8 mouse cellular contexts compared by ENCODE assay signal in genomic region chr12:85662896-85663295, GRCm38 (mm10). TPM values are rescaled to one million over a fixed set of nuclear protein-coding genes. Genes with fewer than 3 reads are reported as not detected.
DNase-seq lines count a peak whose midpoint lies in the region; ATAC-seq and TF ChIP-seq lines count a peak whose summit lies in the region.

No protein-coding gene starts in this region.

- no peak overlapping the region for H3K27ac ChIP-seq in kidney, embryonic 16.5 days (ENCODE audit: low read length)
- no peak overlapping the region for H3K27ac ChIP-seq in intestine, postnatal 0 days (ENCODE audit: low read depth, low read length)
- no peak overlapping the region for H3K27ac ChIP-seq in limb, embryonic 10.5 days
- H3K27ac ChIP-seq in midbrain, embryonic 15.5 days = no peak overlapping the region
- H3K27ac ChIP-seq in spleen, adult 2 months (ENCODE audit: insufficient read depth, low read length) = no peak overlapping the region

- H3K27me3 ChIP-seq in kidney, embryonic 16.5 days (ENCODE audit: insufficient read depth, low read length) = no peaks in the 10 kb centered on the region
- H3K27me3 ChIP-seq in intestine, postnatal 0 days (replicated peaks; ENCODE audit: control insufficient read depth, insufficient read depth, low read length) = no peaks in the 10 kb centered on the region
- H3K27me3 ChIP-seq in limb, embryonic 10.5 days (ENCODE audit: low read depth, poor library complexity, severe bottlenecking) = no peaks in the 10 kb centered on the region
- H3K27me3 ChIP-seq in midbrain, embryonic 15.5 days (replicated peaks) = no peaks in the 10 kb centered on the region
- no peaks in the 10 kb centered on the region for H3K27me3 ChIP-seq in spleen, adult 2 months (ENCODE audit: control insufficient read depth, insufficient read depth, low read length)

- peak; percentile 86 for TF ChIP-seq CTCF in intestine, postnatal 0 days (IDR thresholded peaks at IDR 0.05; ENCODE audit: low read depth)
- peak; percentile 78; the same call in 1 of the 2 replicates for TF ChIP-seq CTCF in spleen, adult 2 months (IDR thresholded peaks at IDR 0.05; ENCODE audit: extremely low read depth, insufficient read depth, insufficient read length, insufficient replicate concordance)

- peak; percentile 45 for DNase-seq in kidney, adult 11 months
- DNase-seq in cerebellum, adult 9-10 months = peak; percentile 78
- peak; percentile 77 to 78 for DNase-seq in frontal cortex, postnatal 36 days (ENCODE audit: low spot score in 2 of 2)
- peak; percentile 79 for DNase-seq in limb, embryonic 10.5 days (ENCODE audit: low spot score)
- DNase-seq in spleen, adult 2 months (ENCODE audit: low read depth in 1 of 2, low spot score in 2 of 2) = peak; percentile 31 to 66

- H3K4me1 ChIP-seq in kidney, embryonic 16.5 days (ENCODE audit: insufficient read depth, low read length) = no peaks in the 10 kb centered on the region
- H3K4me1 ChIP-seq in intestine, postnatal 0 days (replicated peaks; ENCODE audit: control insufficient read depth, insufficient read depth, low read length) = no peaks in the 10 kb centered on the region
- no peaks in the 10 kb centered on the region for H3K4me1 ChIP-seq in limb, embryonic 10.5 days
- no peaks in the 10 kb centered on the region for H3K4me1 ChIP-seq in midbrain, embryonic 15.5 days
- H3K4me1 ChIP-seq in spleen, adult 2 months (ENCODE audit: control insufficient read depth, insufficient read depth, insufficient read length) = peaks cover 7% of the 10 kb centered on the region; the same call in 1 of the 2 replicates

- no peak overlapping the region for H3K4me3 ChIP-seq in kidney, embryonic 16.5 days (ENCODE audit: low read length)
- no peak overlapping the region for H3K4me3 ChIP-seq in intestine, postnatal 0 days (ENCODE audit: low read depth, low read length)
- H3K4me3 ChIP-seq in limb, embryonic 10.5 days = no peak overlapping the region
- no peak overlapping the region for H3K4me3 ChIP-seq in midbrain, embryonic 15.5 days
- H3K4me3 ChIP-seq in spleen, adult 2 months (ENCODE audit: extremely low read depth, insufficient read depth, insufficient read length) = no peak overlapping the region

- no peak overlapping the region for H3K9ac ChIP-seq in kidney, embryonic 16.5 days (replicated peaks; ENCODE audit: low read length)
- no peak overlapping the region for H3K9ac ChIP-seq in intestine, postnatal 0 days (ENCODE audit: low read depth, low read length)
- no peak overlapping the region for H3K9ac ChIP-seq in midbrain, embryonic 15.5 days

- H3K4me2 ChIP-seq in kidney, embryonic 16.5 days (replicated peaks; ENCODE audit: low read depth, low read length) = no peak overlapping the region
- no peak overlapping the region for H3K4me2 ChIP-seq in intestine, postnatal 0 days (replicated peaks; ENCODE audit: low read depth)
- H3K4me2 ChIP-seq in midbrain, embryonic 15.5 days = peak overlapping the region; percentile 4; the same call in 1 of the 2 replicates

- no peaks in the 10 kb centered on the region for H3K36me3 ChIP-seq in kidney, embryonic 16.5 days (ENCODE audit: insufficient read depth, low read length)
- no peaks in the 10 kb centered on the region for H3K36me3 ChIP-seq in intestine, postnatal 0 days (ENCODE audit: control insufficient read depth, insufficient read depth)
- no peaks in the 10 kb centered on the region for H3K36me3 ChIP-seq in limb, embryonic 10.5 days
- no peaks in the 10 kb centered on the region for H3K36me3 ChIP-seq in midbrain, embryonic 15.5 days (replicated peaks)
- no peaks in the 10 kb centered on the region for H3K36me3 ChIP-seq in spleen, adult 2 months (ENCODE audit: control insufficient read depth, insufficient read depth, low read length)

- H3K9me3 ChIP-seq in kidney, embryonic 16.5 days (ENCODE audit: low read length) = no peaks in the 10 kb centered on the region
- H3K9me3 ChIP-seq in intestine, postnatal 0 days (ENCODE audit: control insufficient read depth) = no peaks in the 10 kb centered on the region
- H3K9me3 ChIP-seq in limb, embryonic 10.5 days (replicated peaks) = no peaks in the 10 kb centered on the region
- no peaks in the 10 kb centered on the region for H3K9me3 ChIP-seq in midbrain, embryonic 15.5 days

- no peak for TF ChIP-seq POLR2A in spleen, adult 2 months (IDR thresholded peaks at IDR 0.05; ENCODE audit: low read depth, low read length)

- WGBS in kidney, embryonic 16.5 days = 11% methylated on average over 9 of the region's 9 CpGs
- WGBS in intestine, postnatal 0 days = 8% methylated on average over 9 of the region's 9 CpGs
- 18% methylated on average over 9 of the region's 9 CpGs for WGBS in limb, embryonic 10.5 days
- 12% methylated on average over 9 of the region's 9 CpGs for WGBS in midbrain, embryonic 15.5 days
- 2% methylated on average over 9 of the region's 9 CpGs for WGBS in spleen, adult 2 months

- ATAC-seq in kidney, embryonic 16.5 days (ENCODE audit: low FRiP score, low TSS enrichment) = no peak
- no peak for ATAC-seq in intestine, postnatal 0 days
- peak; percentile 77 for ATAC-seq in midbrain, embryonic 15.5 days (replicated peaks)

RNA-seq across cellular contexts. Expression of gene Batf, which starts 23.6 kb away (rescaled TPM):
- polyA plus RNA-seq in kidney, embryonic 16.5 days (2015; fragmentation: Nextera tagmentation; extraction: Ambion mirVana) = 3.9 TPM in 2 replicates
- polyA plus RNA-seq in intestine, postnatal 0 days (2015; fragmentation: Nextera tagmentation; extraction: Ambion mirVana) = 2.5 and 3.0 TPM in 2 replicates
- 0.74 and 1.5 TPM in 2 replicates for polyA plus RNA-seq in limb, embryonic 10.5 days (2016; fragmentation: Nextera tagmentation; extraction: Ambion mirVana)
- polyA plus RNA-seq in midbrain, embryonic 15.5 days (2015; fragmentation: Nextera tagmentation; extraction: Ambion mirVana) = 1.1 and 1.5 TPM in 2 replicates
- 15.4 and 18.5 TPM in 2 replicates for polyA plus RNA-seq in spleen, adult 2 months (2012; rRNA removed)
